Mouse (Mus musculus): ENCODE data around the gene Efcab12. TPM values are rescaled to one million over a fixed set of nuclear protein-coding genes. Genes with fewer than 3 reads are reported as not detected.

Efcab12 gene
- polyA plus RNA-seq, 1 experiment = not detected

DNA sequence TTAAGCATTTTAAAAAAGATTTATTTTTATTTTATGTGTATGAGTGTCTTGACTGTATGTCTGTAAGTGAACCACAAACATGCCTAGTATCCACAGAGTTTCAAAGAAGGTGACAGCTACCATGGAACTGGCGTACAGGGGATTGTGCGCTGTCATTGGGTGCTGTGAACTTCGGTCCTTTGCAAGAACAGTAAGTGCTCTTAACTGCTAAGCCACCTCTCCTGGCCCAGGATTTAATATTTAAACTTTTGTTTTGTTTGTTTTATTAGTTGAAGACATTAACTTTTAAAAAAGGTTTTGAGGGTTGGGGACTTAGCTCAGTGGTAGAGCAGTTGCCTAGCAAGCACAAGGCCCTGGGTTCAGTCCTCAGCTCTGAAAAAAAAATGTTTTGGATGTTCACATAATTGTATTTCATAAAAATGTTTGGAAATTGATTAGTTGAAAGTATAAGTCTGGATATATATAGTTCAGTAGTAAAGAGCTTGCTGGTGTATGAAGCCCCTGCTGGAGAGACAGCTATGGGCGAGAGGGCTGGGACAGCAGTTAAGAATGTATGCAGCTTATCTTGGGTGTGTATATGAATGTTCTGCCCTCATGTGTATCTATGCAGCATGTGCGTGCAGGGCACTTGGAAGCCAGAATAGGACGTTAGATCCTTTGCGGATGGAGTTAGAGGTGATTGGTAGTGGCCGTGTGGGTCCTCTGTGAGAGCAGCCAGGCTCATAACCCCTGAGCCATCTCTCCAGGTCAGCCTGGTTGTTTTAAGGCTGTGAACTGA lies 16.8 kb downstream of the Efcab12 start:
- H3K4me3 ChIP-seq (replicated peaks) = no peak overlapping the region
- no peaks in the 10 kb centered on the region for H3K27me3 ChIP-seq (ENCODE audit: control insufficient read depth)
- no peaks in the 10 kb centered on the region for H3K9me3 ChIP-seq (ENCODE audit: control insufficient read depth, low read length)
- no peaks in the 10 kb centered on the region for H3K36me3 ChIP-seq (ENCODE audit: control insufficient read depth)
- TF ChIP-seq TAL1 (IDR thresholded peaks at IDR 0.05; ENCODE audit: low read length) = no peak
- TF ChIP-seq GATA1 (IDR thresholded peaks at IDR 0.05; ENCODE audit: low read length) = no peak
- H3K4me1 ChIP-seq (ENCODE audit: control insufficient read depth) = peaks cover 34% of the 10 kb centered on the region

DNA sequence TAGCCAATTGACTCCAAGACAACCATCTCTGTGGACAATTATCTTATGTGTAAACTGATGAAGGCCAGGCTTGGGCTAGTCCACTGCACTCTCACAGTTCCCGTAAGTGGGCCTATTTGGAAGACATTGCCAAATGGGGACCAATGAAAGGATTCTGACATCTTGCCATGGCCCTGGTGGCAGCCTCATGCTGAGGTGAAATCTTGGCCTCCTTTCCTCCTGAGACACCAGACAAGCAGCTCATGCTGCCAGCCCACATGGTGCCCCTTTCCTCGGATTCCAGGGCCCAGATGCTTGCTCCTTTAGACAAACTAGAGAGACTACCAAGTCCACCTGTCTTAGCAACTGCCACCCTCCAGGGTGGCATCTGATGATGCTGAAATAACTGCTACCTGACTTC lies 20.1 kb downstream of the Efcab12 start:
- Histone ChIP-seq H3K9me3 (ENCODE audit: control insufficient read depth, low read length) (no peaks in the 10 kb centered on the region), H3K27me3 (ENCODE audit: control insufficient read depth) (no peaks in the 10 kb centered on the region), H3K4me1 (ENCODE audit: control insufficient read depth) (peaks cover 37% of the 10 kb centered on the region), H3K4me3 (replicated peaks) (no peak overlapping the region), H3K36me3 (ENCODE audit: control insufficient read depth) (no peaks in the 10 kb centered on the region)
- TF ChIP-seq GATA1 (IDR thresholded peaks at IDR 0.05; ENCODE audit: low read length) = no peak
- no peak for TF ChIP-seq TAL1 (IDR thresholded peaks at IDR 0.05; ENCODE audit: low read length)

DNA sequence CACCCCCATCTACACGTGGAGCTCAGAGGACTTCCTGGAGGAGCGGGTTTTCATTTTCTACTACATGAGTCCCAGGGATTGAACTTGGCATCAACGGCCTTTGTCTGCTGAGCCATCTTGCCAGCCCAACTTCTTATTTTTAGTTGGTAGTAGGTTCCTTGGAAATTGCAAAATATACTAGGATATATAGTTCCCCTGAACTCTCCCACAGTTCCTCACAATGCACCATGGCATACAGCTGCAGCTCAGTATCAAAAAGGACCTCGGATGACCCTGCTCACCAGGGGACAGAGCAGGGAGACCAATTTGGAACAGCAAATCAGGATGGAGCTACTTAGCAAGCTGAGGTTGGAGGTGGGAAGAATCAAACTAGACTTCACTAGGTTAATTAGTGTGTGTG lies 23.2 kb downstream of the Efcab12 start:
- Histone ChIP-seq H3K4me1 (ENCODE audit: control insufficient read depth) (peaks cover 17% of the 10 kb centered on the region), H3K36me3 (ENCODE audit: control insufficient read depth) (no peaks in the 10 kb centered on the region), H3K27me3 (ENCODE audit: control insufficient read depth) (no peaks in the 10 kb centered on the region), H3K9me3 (ENCODE audit: control insufficient read depth, low read length) (no peaks in the 10 kb centered on the region), H3K4me3 (replicated peaks) (no peak overlapping the region)
- TF ChIP-seq GATA1 (IDR thresholded peaks at IDR 0.05; ENCODE audit: low read length) (no peak), TAL1 (IDR thresholded peaks at IDR 0.05; ENCODE audit: low read length) (no peak)

DNA sequence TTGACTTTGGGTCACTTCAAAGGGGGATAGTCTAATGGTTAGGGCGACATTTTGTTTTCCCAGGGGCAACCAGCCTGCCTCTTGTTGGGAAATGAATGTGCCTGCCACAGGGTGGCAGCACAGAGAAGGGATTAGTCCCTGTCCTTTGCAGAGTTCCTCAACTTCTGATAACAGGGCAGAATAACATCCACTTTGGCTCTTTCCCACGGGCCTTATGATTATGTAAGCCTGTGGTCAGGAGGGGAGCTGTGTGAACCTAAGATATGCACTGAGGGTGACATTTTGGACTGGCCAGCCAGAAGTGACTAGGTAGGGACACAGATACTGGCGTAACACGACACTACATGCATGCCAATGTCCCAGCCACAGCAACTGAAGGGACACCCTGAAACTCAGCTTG lies 24.1 kb downstream of the Efcab12 start:
- no peak for TF ChIP-seq TAL1 (IDR thresholded peaks at IDR 0.05; ENCODE audit: low read length)
- TF ChIP-seq GATA1 (IDR thresholded peaks at IDR 0.05; ENCODE audit: low read length) = no peak
- Histone ChIP-seq H3K36me3 (ENCODE audit: control insufficient read depth) (no peaks in the 10 kb centered on the region), H3K9me3 (ENCODE audit: control insufficient read depth, low read length) (no peaks in the 10 kb centered on the region), H3K27me3 (ENCODE audit: control insufficient read depth) (no peaks in the 10 kb centered on the region), H3K4me1 (ENCODE audit: control insufficient read depth) (peaks cover 14% of the 10 kb centered on the region), H3K4me3 (replicated peaks) (no peak overlapping the region)

DNA sequence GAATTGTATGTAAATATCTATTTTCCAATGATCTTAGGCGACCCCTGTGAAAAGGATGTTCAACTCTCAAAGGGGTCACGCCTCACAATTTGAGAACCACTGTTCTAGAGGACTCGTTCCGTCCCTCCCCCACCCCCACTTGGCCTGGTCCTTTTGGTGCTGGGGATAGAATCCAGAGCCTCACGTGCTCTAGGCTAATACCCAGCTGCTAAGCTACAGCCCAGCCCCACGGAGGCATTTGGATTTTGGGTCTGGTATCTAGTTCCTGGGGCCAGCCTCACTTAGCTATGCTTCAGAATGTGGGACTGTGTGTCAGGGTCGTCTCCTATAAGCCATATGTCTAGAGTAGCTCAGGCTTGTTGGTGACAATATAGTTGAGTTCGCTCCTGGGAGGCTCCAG lies 26.6 kb downstream of the Efcab12 start:
- no peak for TF ChIP-seq GATA1 (IDR thresholded peaks at IDR 0.05; ENCODE audit: low read length)
- no peak for TF ChIP-seq TAL1 (IDR thresholded peaks at IDR 0.05; ENCODE audit: low read length)
- peaks cover 33% of the 10 kb centered on the region for H3K4me1 ChIP-seq (ENCODE audit: control insufficient read depth)
- H3K27me3 ChIP-seq (ENCODE audit: control insufficient read depth) = no peaks in the 10 kb centered on the region
- H3K9me3 ChIP-seq (ENCODE audit: control insufficient read depth, low read length) = no peaks in the 10 kb centered on the region
- H3K4me3 ChIP-seq (replicated peaks) = no peak overlapping the region
- peaks cover 14% of the 10 kb centered on the region for H3K36me3 ChIP-seq (ENCODE audit: control insufficient read depth)

DNA sequence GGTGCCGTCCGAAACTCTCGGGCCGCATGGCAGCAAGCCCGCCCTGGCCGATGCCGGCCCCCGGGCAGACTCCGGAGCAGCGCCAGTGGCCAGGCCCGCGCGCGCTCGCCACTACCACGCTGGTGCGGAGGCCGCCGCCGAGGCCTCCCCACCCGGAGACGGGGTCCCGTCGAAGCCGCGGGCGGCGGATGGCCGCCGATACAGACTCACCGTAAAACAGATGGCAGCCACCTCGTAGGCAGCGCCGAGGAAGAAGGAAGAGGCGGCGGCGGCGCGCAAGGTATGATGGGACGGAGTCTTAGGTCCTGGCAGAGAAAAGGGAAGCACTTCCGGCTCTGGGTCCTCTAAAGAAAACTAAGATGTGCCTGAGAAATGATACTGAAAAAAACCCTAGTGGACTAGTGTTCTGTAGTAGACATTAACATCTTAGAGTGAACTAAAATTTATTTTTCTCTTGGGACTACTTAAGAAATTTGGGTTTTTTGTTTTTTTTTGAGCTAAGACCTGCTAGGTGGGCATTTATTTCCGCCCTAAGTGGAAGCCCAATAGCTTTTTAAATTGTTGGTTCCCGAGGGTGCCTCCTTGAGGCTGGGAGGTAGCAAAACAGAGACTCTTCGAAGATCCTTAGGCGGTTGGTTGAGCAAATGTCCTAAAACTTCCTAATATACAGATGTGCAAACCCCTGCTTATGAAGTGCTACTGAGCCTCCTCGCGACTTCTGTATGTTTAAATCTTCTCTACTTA lies 29.6 kb downstream of the Efcab12 start, which contains the start of gene Rpl32:
Gene Rpl32 (minus strand): TSS at position 260 of the 744 bp plus-strand sequence.
- no peaks in the 10 kb centered on the region for H3K9me3 ChIP-seq (ENCODE audit: control insufficient read depth, low read length)
- H3K4me1 ChIP-seq (ENCODE audit: control insufficient read depth) = peaks cover 44% of the 10 kb centered on the region
- peak within 1 kb of the TSS; percentile 95 for H3K4me3 ChIP-seq (replicated peaks)
- peaks cover 44% of the 10 kb centered on the region for H3K36me3 ChIP-seq (ENCODE audit: control insufficient read depth)
- no peaks in the 10 kb centered on the region for H3K27me3 ChIP-seq (ENCODE audit: control insufficient read depth)
- TF ChIP-seq GATA1 (IDR thresholded peaks at IDR 0.05; ENCODE audit: low read length) (no peak), TAL1 (IDR thresholded peaks at IDR 0.05; ENCODE audit: low read length) (no peak)

DNA sequence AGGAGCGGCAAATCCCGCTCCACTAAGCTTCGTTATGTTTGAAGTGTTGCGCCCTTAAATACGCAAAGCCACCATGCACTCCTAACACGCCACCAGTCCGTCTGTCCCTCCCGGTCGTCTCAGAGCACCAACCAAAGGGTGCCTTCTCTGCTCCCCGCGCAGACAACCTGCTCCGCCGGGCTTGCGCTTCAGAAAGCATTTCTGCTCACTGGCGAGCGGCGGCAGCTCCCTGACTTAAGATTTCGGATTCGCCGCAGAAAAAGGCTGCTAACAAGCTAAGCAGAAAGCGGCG lies 30.1 kb downstream of the Efcab12 start:
- H3K9me3 ChIP-seq (ENCODE audit: control insufficient read depth, low read length) = no peaks in the 10 kb centered on the region
- peaks cover 44% of the 10 kb centered on the region for H3K4me1 ChIP-seq (ENCODE audit: control insufficient read depth)
- H3K4me3 ChIP-seq (replicated peaks) = peak overlapping the region; percentile 95
- TF ChIP-seq GATA1 (IDR thresholded peaks at IDR 0.05; ENCODE audit: low read length) (no peak), TAL1 (IDR thresholded peaks at IDR 0.05; ENCODE audit: low read length) (no peak)
- no peaks in the 10 kb centered on the region for H3K27me3 ChIP-seq (ENCODE audit: control insufficient read depth)
- peaks cover 47% of the 10 kb centered on the region for H3K36me3 ChIP-seq (ENCODE audit: control insufficient read depth)

DNA sequence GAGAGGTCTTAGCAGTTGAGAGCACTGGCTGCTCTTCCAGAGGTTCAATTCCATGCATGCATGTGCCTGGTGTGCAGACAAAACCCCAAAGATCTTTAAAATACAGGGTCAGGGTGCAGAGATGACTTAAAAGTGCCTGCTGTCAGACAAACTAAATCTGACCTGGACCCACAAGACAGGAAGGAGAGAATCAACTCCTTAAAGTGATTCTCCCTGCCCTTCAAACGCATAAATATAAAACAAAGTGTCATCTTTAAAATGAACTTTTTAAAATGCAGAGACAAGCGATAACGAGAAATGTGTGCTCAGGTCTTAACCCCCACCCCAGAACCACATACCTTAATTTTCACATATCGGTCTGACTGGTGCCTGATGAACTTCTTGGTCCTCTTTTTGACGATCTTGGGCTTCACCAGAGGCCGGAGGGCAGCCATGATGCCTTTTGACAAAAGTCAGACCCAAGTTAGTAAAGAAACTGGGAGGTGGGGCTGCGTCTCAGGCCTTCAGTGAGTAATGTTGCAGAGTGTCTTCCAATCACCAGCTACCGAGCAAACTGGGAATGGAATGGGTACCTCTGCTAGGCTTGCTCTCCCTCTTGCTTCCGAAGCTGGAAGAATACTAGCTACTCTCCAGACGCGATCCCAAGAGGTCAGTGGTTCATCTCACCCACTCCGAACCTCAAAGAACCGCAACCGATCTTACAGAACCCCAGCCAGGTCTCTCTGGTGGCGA lies 30.6 kb downstream of the Efcab12 start:
- Histone ChIP-seq H3K4me1 (ENCODE audit: control insufficient read depth) (peaks cover 44% of the 10 kb centered on the region), H3K27me3 (ENCODE audit: control insufficient read depth) (no peaks in the 10 kb centered on the region), H3K36me3 (ENCODE audit: control insufficient read depth) (peaks cover 52% of the 10 kb centered on the region), H3K9me3 (ENCODE audit: control insufficient read depth, low read length) (no peaks in the 10 kb centered on the region), H3K4me3 (replicated peaks) (peak overlapping the region; percentile 95)
- TF ChIP-seq GATA1 (IDR thresholded peaks at IDR 0.05; ENCODE audit: low read length) = no peak
- TF ChIP-seq TAL1 (IDR thresholded peaks at IDR 0.05; ENCODE audit: low read length) = no peak
